Mouse (Mus musculus) G1E (cell line): ENCODE data around the gene Lat2. TPM values are rescaled to one million over a fixed set of nuclear protein-coding genes. Genes with fewer than 3 reads are reported as not detected.

Experiments
- ATAC-seq: 2 replicates; pipeline ENCODE4 v1.8.0; 2016; ENCODE audit warnings: mild to moderate bottlenecking; ENCODE audit not compliant: insufficient number of reproducible peaks, poor library complexity, low FRiP score, severe bottlenecking; ENCODE audit errors: extremely low read depth
- DNase-seq: peaks from one replicate; pipeline ENCODE4 v3.0.0; 2012; ENCODE audit warnings: low spot score
- H3K27me3 ChIP-seq: 2 replicates; pipeline ENCODE4 v1.6.1; 2012; ENCODE audit warnings: mild to moderate bottlenecking, low read length, inconsistent platforms; ENCODE audit not compliant: insufficient read depth
- H3K36me3 ChIP-seq: replicated peaks from 2 replicates; pipeline ENCODE3; 2012; ENCODE audit warnings: mild to moderate bottlenecking, inconsistent platforms
- H3K4me1 ChIP-seq: 2 replicates; pipeline ENCODE4 v1.6.1; 2012; ENCODE audit warnings: low read depth, low read length, inconsistent platforms, mixed read lengths; ENCODE audit not compliant: insufficient read depth
- H3K4me3 ChIP-seq: 2 replicates; pipeline ENCODE4 v1.5.1; 2012; ENCODE audit warnings: low read depth, mild to moderate bottlenecking, inconsistent platforms, low read length, moderate library complexity, mixed read lengths
- H3K9me3 ChIP-seq: replicated peaks from 2 replicates; pipeline ENCODE4 v1.6.1; 2012; ENCODE audit warnings: inconsistent platforms
- CTCF ChIP-seq: IDR thresholded peaks from 2 replicates; pipeline ENCODE4 v1.5.1; 2012; ENCODE audit warnings: low read depth, low read length, inconsistent platforms, mixed read lengths
- GATA1 ChIP-seq: IDR thresholded peaks from 2 replicates; pipeline ENCODE4 v1.6.1; 2012; ENCODE audit warnings: borderline replicate concordance, low read length, inconsistent platforms, mixed read lengths
- GATA2 ChIP-seq: IDR thresholded peaks from 2 replicates; pipeline ENCODE4 v1.6.1; 2012; ENCODE audit warnings: low read depth, low read length, inconsistent platforms, borderline replicate concordance
- POLR2AphosphoS5 ChIP-seq: IDR thresholded peaks from 2 replicates; pipeline ENCODE4 v1.6.1; 2012; ENCODE audit warnings: low read depth, low read length, inconsistent platforms; ENCODE audit not compliant: insufficient replicate concordance
- TAL1 ChIP-seq: conservative IDR thresholded peaks from 2 replicates; pipeline ENCODE4 v1.6.1; 2012; ENCODE audit warnings: low read depth, low read length, inconsistent platforms, mixed read lengths
- polyA plus RNA-seq: library from polyadenylated mRNA; stranded (reverse); fragments of >175 nt; gene quantifications from 2 replicates; pipeline ENCODE4 v1.2.3, GENCODE M21; 2012
- total RNA-seq, 2 experiments: library from RNA; stranded (forward) in 1 of 2; stranded (reverse) in 1 of 2; fragments of 200-1000 nt in 1 of 2; fragments of >200 nt in 1 of 2; fragmentation: Nextera tagmentation in 1 of 2; gene quantifications; 2 replicates each; pipeline ENCODE4 v1.2.3; 2014 to 2017

Lat2 gene
- total and polyA plus RNA-seq, 3 experiments = 0.28 to 12.8 TPM; not detected in 1

DNA sequence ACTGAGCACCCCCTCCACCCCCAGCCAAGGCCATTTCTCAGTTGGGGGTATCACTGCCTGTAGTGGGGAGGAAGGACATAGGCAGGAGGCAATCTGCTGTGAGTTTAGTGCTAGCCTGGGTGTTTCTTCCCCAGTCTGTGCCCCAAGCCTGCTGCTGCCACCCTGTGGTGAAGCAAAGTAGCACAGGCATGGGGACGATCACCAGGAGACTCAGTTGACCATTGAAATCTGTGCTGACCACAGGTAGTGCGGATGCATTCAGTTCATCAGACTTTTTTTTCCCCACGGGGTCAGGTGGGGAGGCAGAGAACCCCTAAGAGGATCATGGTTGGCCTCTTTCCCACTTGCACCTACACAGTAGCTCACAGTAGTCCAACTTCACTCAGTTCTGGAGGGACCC is 2.2 kb upstream of the Lat2 start:
- no peaks in the 10 kb centered on the region; the same call in 1 of the 2 replicates for H3K27me3 ChIP-seq
- peak; percentile 50 for DNase-seq
- H3K4me1 ChIP-seq = peaks cover 29% of the 10 kb centered on the region
- H3K36me3 ChIP-seq = peaks cover 84% of the 10 kb centered on the region
- peak; percentile 29; the same call in 1 of the 2 replicates for ATAC-seq
- no peak for TF ChIP-seq GATA2
- TF ChIP-seq GATA1 = no peak
- no peak for TF ChIP-seq TAL1
- TF ChIP-seq CTCF = peak; percentile 98
- TF ChIP-seq POLR2AphosphoS5 = no peak
- no peak overlapping the region for H3K4me3 ChIP-seq
- H3K9me3 ChIP-seq = no peaks in the 10 kb centered on the region

DNA sequence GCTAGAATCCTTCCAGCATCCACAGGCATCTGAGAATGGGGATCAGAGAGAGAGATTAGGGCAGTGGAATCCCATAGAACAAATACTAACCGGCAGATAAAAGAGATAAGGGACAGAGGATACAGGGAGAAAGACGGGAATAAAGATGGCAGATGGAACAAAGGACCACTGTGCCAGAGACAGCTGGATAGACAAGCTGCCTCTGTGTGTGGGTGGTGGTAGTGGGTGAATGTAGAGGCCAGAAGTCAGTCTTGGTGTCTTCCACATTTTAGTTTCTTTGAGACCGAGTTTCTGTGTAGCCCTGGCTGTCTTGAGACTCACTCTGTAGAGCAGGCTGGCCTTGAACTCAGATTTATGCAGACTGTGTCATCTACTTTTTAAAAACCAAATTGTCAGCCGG is 955 bp upstream of the Lat2 start:
- Histone ChIP-seq H3K9me3 (no peaks in the 10 kb centered on the region), H3K4me1 (peaks cover 26% of the 10 kb centered on the region), H3K4me3 (no peak overlapping the region), H3K27me3 (no peaks in the 10 kb centered on the region; the same call in 1 of the 2 replicates), H3K36me3 (peaks cover 71% of the 10 kb centered on the region)
- DNase-seq (no peak), ATAC-seq (no peak)
- TF ChIP-seq TAL1 (no peak), GATA2 (no peak), CTCF (no peak), POLR2AphosphoS5 (no peak), GATA1 (no peak)

DNA sequence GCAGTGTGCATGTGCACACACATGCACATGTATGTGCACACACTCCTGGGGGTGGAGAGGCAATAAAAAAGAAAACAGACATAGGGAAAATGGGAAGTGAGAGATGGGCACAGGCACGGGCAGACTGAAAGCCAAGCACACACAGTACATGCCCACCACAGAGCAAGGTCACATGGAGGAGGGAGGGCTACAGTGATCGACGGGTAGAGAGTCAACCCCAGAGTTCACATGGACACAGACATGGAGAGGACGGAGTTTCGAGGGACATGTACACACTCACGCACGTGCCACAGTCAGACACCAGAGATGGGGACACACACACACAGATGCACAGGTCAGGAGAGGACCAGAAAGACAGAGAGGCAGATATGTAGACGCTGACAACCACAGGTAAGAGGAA is 555 bp upstream of the Lat2 start:
- DNase-seq (no peak), ATAC-seq (no peak)
- H3K4me3 ChIP-seq = no peak overlapping the region
- peaks cover 22% of the 10 kb centered on the region for H3K4me1 ChIP-seq
- H3K9me3 ChIP-seq = no peaks in the 10 kb centered on the region
- TF ChIP-seq POLR2AphosphoS5 = 0 out of 2 replicates have a peak, but pooled peaks have one; percentile 37
- no peak for TF ChIP-seq GATA2
- peaks cover 67% of the 10 kb centered on the region for H3K36me3 ChIP-seq
- no peaks in the 10 kb centered on the region for H3K27me3 ChIP-seq

GRCm38 (mm10) chr5:134614296-134614695 is 529 bp downstream of the Lat2 start:
- ATAC-seq = no peak

GRCm38 (mm10) chr5:134613727-134614126 is 1.1 kb downstream of the Lat2 start:
- Histone ChIP-seq H3K4me1 (peaks cover 19% of the 10 kb centered on the region), H3K27me3 (peaks cover 8% of the 10 kb centered on the region; the same call in 1 of the 2 replicates), H3K9me3 (no peaks in the 10 kb centered on the region), H3K4me3 (no peak overlapping the region), H3K36me3 (peaks cover 50% of the 10 kb centered on the region)
- DNase-seq (no peak), ATAC-seq (no peak)
- TF ChIP-seq TAL1 (no peak), GATA1 (no peak), CTCF (no peak), GATA2 (no peak), POLR2AphosphoS5 (no peak)

More at GRCm38 (mm10) chr5:134614296-134614695, 529 bp downstream of the Lat2 start:
- H3K4me3 ChIP-seq = no peak overlapping the region
- H3K4me1 ChIP-seq = peaks cover 19% of the 10 kb centered on the region
- H3K9me3 ChIP-seq = no peaks in the 10 kb centered on the region
- H3K27me3 ChIP-seq = peaks cover 6% of the 10 kb centered on the region; the same call in 1 of the 2 replicates
- peaks cover 56% of the 10 kb centered on the region for H3K36me3 ChIP-seq
- TF ChIP-seq GATA1 (no peak), POLR2AphosphoS5 (no peak), GATA2 (no peak), TAL1 (no peak), CTCF (no peak)
- DNase-seq = no peak

GRCm38 (mm10) chr5:134611810-134612521 is 2.9 kb downstream of the Lat2 start:
- Histone ChIP-seq H3K36me3 (peaks cover 33% of the 10 kb centered on the region), H3K27me3 (peaks cover 13% of the 10 kb centered on the region; the same call in 1 of the 2 replicates), H3K9me3 (no peaks in the 10 kb centered on the region), H3K4me3 (no peak overlapping the region), H3K4me1 (peaks cover 31% of the 10 kb centered on the region)
- no peak for DNase-seq
- TF ChIP-seq TAL1 = no peak
- no peak for ATAC-seq
